Mouse (Mus musculus): Measurements from ENCODE around the gene Sult1c1. TPM values are rescaled to one million over a fixed set of nuclear protein-coding genes. Genes with fewer than 3 reads are reported as not detected.
"Not testable (repeated sequence)": the region's sequence is repeated elsewhere in the genome, so short reads cannot be mapped to it uniquely, and the experiment has no call there.

The Sult1c1 gene
- polyA plus RNA-seq (2017; shearing (Covaris generic)), result not detected

DNA sequence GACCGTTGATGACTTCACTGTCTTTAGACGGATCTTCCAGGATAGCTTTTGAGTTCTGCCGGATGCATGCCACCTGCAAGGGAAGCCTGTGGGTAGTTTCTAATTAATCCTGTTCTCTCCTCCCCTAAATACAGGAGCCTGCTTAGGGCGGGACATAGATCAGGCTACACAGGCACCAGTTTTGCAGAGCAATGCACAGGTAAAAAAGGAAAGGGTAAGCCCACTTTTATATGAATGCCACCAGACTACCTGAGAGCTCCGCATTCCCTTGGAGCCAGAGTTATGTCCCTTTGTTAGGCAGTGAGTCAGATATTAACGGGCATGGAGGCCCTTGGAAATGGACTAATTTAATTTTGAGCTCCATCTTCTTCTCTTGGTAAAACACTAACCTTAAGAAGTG lies at the start of gene Sult1c1:
TSS of gene Sult1c1 (minus strand) at position 101 of the 400 bp plus-strand sequence.
- ATAC-seq, result no peak

DNA sequence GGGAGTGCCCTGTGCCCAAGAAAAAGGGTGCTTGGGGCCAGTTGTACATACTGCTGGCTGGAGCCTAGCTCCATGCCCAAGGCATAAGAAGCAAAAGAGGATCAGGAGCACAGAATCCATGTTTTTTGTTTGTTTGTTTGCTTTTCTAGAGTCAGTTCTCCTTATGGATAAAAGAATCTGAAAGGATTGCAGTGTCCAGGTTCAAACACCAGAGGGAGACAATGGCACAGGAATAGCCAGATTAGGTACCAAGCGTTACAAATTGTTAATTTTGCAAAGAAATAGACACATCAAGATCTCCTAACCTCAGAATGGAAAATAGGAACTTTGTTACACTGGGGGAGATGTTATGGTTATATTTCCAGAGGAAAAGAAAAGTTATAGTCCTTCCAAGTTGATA lies 23.7 kb upstream of the Sult1c1 start:
- no peak for ATAC-seq

DNA sequence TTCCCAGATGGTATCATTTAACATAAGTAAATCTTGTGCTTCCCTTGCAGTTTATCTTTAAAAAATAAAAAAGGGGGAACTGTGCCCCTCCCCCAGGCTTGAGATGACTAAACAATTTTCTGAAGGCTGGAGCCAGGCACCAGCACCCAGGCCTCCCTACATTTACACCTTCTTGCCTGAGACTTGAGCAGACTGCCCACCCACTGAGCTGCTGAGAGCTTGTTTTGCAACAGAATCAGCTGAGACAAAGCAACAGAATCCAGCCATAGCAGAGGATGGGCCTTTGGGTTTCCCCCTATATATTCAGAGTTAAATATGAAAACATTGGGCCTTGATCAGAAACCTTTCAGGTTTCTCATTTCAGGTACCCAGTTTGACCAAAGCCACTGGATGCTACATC lies 20.7 kb upstream of the Sult1c1 start:
- no peak for ATAC-seq

DNA sequence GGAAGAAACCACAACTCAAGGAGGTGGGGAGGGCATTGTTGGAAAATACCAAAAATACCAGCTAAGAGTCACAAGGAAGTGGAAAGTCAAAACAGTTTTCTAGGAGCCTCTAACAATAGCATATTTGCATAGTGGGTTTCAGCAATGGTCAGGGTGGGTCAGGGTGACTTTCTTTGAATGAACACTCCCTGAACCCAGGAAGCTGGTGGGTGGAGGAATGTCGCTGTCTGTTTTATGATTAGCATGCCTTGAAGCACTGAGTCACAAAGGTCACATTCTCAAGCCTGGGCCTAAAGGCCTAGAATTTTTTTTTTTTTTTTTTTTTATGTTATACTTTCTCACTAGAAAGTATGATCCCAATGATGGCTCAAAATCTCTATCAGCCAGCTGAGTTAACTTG lies 20.1 kb upstream of the Sult1c1 start:
- not testable (repeated sequence) for ATAC-seq

DNA sequence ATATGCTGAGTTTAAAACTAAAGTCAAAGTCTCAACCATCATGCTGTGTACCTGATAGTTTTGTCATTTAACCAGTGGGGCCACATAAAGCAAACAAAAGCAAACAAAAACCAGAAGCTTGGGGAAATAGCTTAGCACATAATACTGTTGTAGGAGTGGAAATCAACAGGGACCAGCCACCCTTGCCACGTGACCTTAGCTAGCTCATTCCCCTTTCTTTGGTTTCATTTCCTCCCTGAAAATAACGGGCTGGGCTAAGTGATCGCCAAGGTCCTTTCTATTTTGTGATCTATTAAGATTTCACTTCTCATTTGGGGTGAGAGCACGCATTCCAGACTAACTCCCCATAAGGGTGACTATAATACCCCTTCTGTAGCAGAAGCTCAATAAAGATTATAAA lies 13.0 kb upstream of the Sult1c1 start:
- ATAC-seq, result no peak

DNA sequence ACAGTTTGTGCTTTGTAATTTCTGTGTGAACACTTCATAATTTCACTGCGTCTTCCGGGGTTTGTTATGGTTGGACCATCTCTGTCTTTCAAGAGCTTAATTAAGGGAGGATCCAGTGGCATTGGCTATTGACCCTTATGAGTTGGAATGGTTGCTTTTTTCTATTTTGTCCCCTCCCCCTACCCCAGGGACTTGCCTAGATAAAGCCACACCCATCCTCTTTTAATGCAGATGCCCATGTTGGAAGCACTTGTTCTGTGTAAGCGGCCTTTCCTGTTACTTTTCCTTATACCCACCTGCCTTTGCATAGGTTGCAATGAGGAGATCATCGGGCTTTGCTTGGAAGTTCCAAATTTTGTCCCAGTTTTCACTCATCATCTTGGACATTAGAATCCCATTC lies 16.9 kb downstream of the Sult1c1 start:
- no peak for ATAC-seq

DNA sequence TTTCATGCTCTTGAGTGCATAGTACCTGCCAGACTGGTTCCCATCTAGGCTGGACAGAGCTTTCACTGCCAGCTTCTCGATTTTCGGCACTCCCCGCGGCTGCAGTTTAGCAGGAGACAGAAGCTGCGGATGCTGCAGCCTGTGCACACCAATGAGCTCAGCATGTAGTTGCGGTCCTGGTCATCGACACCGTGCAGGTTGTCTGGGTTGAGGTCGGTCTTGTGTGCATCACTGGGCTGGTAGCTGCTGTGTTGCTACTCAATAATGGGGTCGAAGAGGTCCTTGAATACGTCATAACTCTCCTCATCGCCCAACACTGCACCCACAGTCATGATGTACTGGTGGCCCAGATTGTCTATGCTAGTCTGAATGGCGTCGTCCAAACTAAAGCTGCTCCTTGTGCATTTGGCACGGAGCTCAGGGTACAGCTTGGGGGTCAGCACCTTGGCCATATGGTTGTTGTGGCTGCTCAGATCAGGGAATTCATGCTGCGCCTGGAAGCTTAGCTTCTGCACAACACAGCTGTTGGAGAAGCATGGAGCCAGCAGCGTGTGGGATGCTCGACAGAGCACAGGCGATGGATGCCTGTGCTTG lies 48.8 kb downstream of the Sult1c1 start:
- no peak for ATAC-seq

DNA sequence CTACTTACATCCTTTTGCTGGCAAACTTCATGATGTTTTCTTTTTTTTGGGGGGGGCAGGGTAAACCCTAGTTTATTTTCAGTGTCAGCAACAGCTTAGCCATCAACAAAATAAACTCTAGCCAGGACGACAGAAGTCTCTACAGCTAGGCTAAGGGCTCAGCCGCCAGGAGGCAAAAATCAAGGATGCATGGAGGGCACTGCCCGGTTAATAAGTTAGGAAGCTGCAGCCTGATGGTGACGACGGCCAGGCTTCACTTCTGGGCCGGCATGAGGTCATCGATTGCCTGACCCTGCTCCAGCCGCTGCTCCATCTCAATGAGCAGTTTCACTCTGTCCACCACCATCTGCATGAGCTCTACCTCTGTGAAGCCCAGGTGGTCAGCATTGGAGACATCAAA lies 49.7 kb downstream of the Sult1c1 start:
- no peak for ATAC-seq

Other genes starting within 250 kb of the Sult1c1 start
- not detected for gene Sult1c2, start 144.3 kb downstream of the Sult1c1 start, polyA plus RNA-seq (2017; shearing (Covaris generic))